Mouse (Mus musculus): ENCODE measurements around the gene 4933403O08Rik. TPM values are rescaled to one million over a fixed set of nuclear protein-coding genes. Genes with fewer than 3 reads are reported as not detected.

4933403O08Rik gene
- polyA plus RNA-seq (2012; rRNA removed): not detected in 2 replicates

- no peak within 1 kb of the TSS for H3K27ac ChIP-seq (ENCODE audit: insufficient read depth, low read depth, low read length)
- H3K4me1 ChIP-seq (ENCODE audit: control insufficient read depth, insufficient read depth, low read length): no peaks in the 10 kb centered on the region
- H3K27me3 ChIP-seq (replicated peaks; ENCODE audit: control insufficient read depth, insufficient read depth, low read length): no peaks in the 10 kb centered on the region
- 81% methylated on average over 3 of the region's 3 CpGs for WGBS
- DNase-seq: no peak
- no peak within 1 kb of the TSS for H3K4me3 ChIP-seq (ENCODE audit: insufficient read depth, low read depth, low read length)
- H3K36me3 ChIP-seq (ENCODE audit: control insufficient read depth, insufficient read depth, low read length): no peaks in the 10 kb centered on the region
- no peak for TF ChIP-seq CTCF (conservative IDR thresholded peaks at IDR 0.05; ENCODE audit: insufficient read depth, insufficient read length, low read depth, low read length)
- no peak for TF ChIP-seq POLR2A (IDR thresholded peaks at IDR 0.05; ENCODE audit: low read depth, low read length)
Observed at GRCm38 (mm10) chrX:112238749-112239148, at the start of gene 4933403O08Rik. 4933403O08Rik (plus strand) TSS chrX:112239049.

DNA sequence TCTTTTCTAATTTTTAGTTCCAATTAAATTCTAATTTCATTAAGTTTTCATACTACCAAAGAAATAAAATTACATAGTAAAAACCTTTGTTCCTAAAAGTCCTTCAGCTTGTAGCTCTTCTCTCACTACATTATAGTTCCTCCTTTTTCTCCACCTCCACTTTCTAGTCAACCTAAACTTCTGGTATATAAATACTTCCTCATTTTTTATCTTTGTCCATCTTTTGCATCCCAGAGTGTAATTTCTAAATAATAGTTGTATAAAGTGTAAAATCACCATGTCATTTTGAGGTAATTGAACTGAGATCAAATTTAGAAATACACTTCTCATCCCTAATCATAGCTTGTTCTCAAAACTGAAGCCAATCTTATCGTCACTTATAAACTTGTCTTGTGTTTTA, 4.1 kb downstream of the 4933403O08Rik start:
- Histone ChIP-seq H3K36me3 (ENCODE audit: control insufficient read depth, insufficient read depth, low read length) (no peaks in the 10 kb centered on the region), H3K27ac (ENCODE audit: insufficient read depth, low read depth, low read length) (no peak overlapping the region), H3K27me3 (replicated peaks; ENCODE audit: control insufficient read depth, insufficient read depth, low read length) (no peaks in the 10 kb centered on the region), H3K4me3 (ENCODE audit: insufficient read depth, low read depth, low read length) (no peak overlapping the region), H3K4me1 (ENCODE audit: control insufficient read depth, insufficient read depth, low read length) (no peaks in the 10 kb centered on the region)
- DNase-seq: no peak
- WGBS: 75% methylated on average over 1 of the region's 1 CpGs
- TF ChIP-seq CTCF (conservative IDR thresholded peaks at IDR 0.05; ENCODE audit: insufficient read depth, insufficient read length, low read depth, low read length): no peak
- no peak for TF ChIP-seq POLR2A (IDR thresholded peaks at IDR 0.05; ENCODE audit: low read depth, low read length)

DNA sequence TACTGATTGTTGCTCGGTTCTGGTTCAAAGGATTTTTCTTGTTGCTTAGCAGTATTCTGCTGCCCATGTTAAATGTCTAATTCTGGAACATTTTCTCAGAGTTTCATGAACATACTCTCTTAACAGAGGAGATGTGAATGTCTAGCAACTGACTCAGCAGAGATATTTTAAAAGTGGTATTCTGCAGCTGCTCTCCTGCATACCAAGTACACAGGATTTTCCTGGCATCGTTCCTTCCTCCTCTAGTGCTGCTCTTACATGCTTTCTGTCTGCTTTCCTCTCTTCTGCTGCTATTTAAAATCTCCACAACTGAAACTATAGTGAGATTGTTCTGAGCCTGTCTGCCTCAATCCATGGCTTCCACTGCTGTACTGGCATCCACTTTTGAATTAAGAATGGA, 16.7 kb downstream of the 4933403O08Rik start:
- Histone ChIP-seq H3K4me1 (ENCODE audit: control insufficient read depth, insufficient read depth, low read length) (no peaks in the 10 kb centered on the region), H3K27ac (ENCODE audit: insufficient read depth, low read depth, low read length) (no peak overlapping the region), H3K36me3 (ENCODE audit: control insufficient read depth, insufficient read depth, low read length) (no peaks in the 10 kb centered on the region), H3K27me3 (replicated peaks; ENCODE audit: control insufficient read depth, insufficient read depth, low read length) (no peaks in the 10 kb centered on the region), H3K4me3 (ENCODE audit: insufficient read depth, low read depth, low read length) (no peak overlapping the region)
- DNase-seq: no peak
- 73% methylated on average over 2 of the region's 2 CpGs for WGBS
- TF ChIP-seq CTCF (conservative IDR thresholded peaks at IDR 0.05; ENCODE audit: insufficient read depth, insufficient read length, low read depth, low read length): no peak
- TF ChIP-seq POLR2A (IDR thresholded peaks at IDR 0.05; ENCODE audit: low read depth, low read length): no peak

GRCm38 (mm10) chrX:112273550-112273949, 34.7 kb downstream of the 4933403O08Rik start:
- no peaks in the 10 kb centered on the region for H3K36me3 ChIP-seq (ENCODE audit: control insufficient read depth, insufficient read depth, low read length)
- TF ChIP-seq POLR2A (IDR thresholded peaks at IDR 0.05; ENCODE audit: low read depth, low read length) (no peak), CTCF (conservative IDR thresholded peaks at IDR 0.05; ENCODE audit: insufficient read depth, insufficient read length, low read depth, low read length) (no peak)
- 85% methylated on average over 1 of the region's 1 CpGs for WGBS
- no peak overlapping the region for H3K4me3 ChIP-seq (ENCODE audit: insufficient read depth, low read depth, low read length)
- H3K27ac ChIP-seq (ENCODE audit: insufficient read depth, low read depth, low read length): no peak overlapping the region
- H3K4me1 ChIP-seq (ENCODE audit: control insufficient read depth, insufficient read depth, low read length): no peaks in the 10 kb centered on the region
- H3K27me3 ChIP-seq (replicated peaks; ENCODE audit: control insufficient read depth, insufficient read depth, low read length): no peaks in the 10 kb centered on the region
- no peak for DNase-seq

Other genes with a start within 250 kb of the 4933403O08Rik start
- not detected in 2 replicates for gene Tex16, start 228.0 kb upstream of the 4933403O08Rik start, polyA plus RNA-seq (2012; rRNA removed)
- gene Apool, start 72.3 kb downstream of the 4933403O08Rik start, polyA plus RNA-seq (2012; rRNA removed): 8.7 and 15.0 TPM in 2 replicates
- not detected in 2 replicates for gene Satl1, start 167.7 kb downstream of the 4933403O08Rik start, polyA plus RNA-seq (2012; rRNA removed)